Mouse (Mus musculus) lung, postnatal 0 days (tissue): ENCODE data around the gene Nrg4.

Experiments
- CTCF ChIP-seq: IDR thresholded peaks from 2 replicates; pipeline ENCODE4 v1.5.1; 2016; ENCODE audit warnings: antibody characterized with exemption, mild to moderate bottlenecking
- EP300 ChIP-seq: IDR thresholded peaks from 2 replicates; pipeline ENCODE4 v1.6.1; 2016; ENCODE audit warnings: antibody characterized with exemption, mild to moderate bottlenecking, control low read depth

DNA sequence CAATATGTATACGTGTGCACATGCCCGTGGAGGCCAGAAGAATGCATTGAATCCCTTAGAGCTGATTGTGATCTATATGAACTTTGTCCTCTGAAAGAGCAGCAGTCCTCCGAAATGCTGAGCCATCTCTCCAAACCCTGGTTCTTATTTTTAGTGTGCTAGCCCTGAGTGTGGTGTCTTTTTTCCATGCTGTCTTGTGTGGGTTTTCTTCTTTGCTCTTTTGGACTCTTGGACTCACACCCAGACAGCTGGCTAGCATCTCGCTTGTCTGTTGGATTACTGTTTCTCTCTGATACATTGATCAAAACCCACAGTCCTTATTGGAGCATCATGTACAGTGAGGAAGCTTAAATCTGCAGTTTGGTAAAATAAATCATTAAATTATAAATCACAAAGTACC is 115.0 kb downstream of the Nrg4 start:
- TF ChIP-seq CTCF (no peak), EP300 (no peak)
